Mouse (Mus musculus): ENCODE results near the gene Jaml. TPM values are rescaled to one million over a fixed set of nuclear protein-coding genes. Genes with fewer than 3 reads are reported as not detected.

Jaml gene
- polyA plus RNA-seq, 1 experiment from 2014 or later, result 19.0 TPM

DNA sequence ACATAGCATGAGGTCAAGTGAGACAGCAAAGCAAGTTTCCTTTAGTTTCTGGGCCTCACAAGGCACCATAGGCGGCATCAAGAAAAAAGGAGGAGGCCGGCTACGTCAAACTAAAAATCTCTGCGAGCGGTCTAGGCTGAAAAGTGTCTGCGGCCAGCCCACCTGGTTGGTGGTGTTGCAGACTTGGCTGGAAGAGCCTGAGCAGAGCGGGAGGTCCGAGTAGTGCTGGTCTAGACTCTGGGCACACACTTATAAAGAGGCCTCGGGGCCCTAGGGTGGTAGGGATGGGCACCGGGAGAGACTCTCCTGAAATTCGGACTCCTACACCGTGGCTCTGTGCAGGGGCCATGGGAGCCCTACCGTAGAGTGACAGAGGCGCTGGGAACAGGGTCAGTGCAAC is 36.7 kb downstream of the Jaml start:
- Histone ChIP-seq H3K27me3 (ENCODE audit: control insufficient read depth, insufficient read depth, low read length) (no peaks in the 10 kb centered on the region; the same call in 1 of the 2 replicates), H3K27ac (ENCODE audit: low read length) (no peak overlapping the region), H3K36me3 (ENCODE audit: control insufficient read depth, insufficient read depth, low read length) (no peaks in the 10 kb centered on the region), H3K4me1 (ENCODE audit: control insufficient read depth, insufficient read depth, low read length) (peaks cover 12% of the 10 kb centered on the region), H3K4me2 (ENCODE audit: low read depth, low read length) (peak overlapping the region; percentile 62), H3K4me3 (replicated peaks; ENCODE audit: low read length) (peak overlapping the region; percentile 48), H3K9me3 (replicated peaks; ENCODE audit: control insufficient read depth, low read length) (no peaks in the 10 kb centered on the region), H3K9ac (ENCODE audit: low read length) (peak overlapping the region; percentile 67)
- WGBS, result 3% methylated on average over 14 of the region's 14 CpGs
- peak; percentile 66; the same call in 1 of the 2 replicates for ATAC-seq (ENCODE audit: insufficient read depth, low FRiP score)

DNA sequence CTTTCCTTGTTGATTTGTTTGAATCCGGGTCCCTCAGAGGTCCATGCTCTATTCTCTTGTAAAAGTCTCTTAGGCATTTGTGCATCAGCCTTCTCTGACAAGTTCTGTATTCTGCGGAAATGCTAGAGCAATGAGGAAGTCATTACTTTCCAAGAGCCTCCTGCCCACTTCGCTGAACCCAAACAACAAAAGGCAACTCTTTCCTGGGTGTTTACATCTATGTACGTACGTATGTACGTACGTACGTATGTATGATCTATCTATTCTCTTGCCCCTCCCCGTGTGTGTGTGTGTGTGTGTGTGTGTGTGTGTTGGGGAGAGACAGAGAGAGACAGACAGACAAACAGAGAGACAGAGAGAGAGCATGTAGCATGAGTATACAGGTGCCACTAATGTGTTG is 37.8 kb downstream of the Jaml start:
- H3K27me3 ChIP-seq (ENCODE audit: control insufficient read depth, insufficient read depth, low read length), result no peaks in the 10 kb centered on the region; the same call in 1 of the 2 replicates
- H3K36me3 ChIP-seq (ENCODE audit: control insufficient read depth, insufficient read depth, low read length), result no peaks in the 10 kb centered on the region
- H3K4me1 ChIP-seq (ENCODE audit: control insufficient read depth, insufficient read depth, low read length), result peaks cover 12% of the 10 kb centered on the region
- no peak for ATAC-seq (ENCODE audit: insufficient read depth, low FRiP score)
- H3K9me3 ChIP-seq (replicated peaks; ENCODE audit: control insufficient read depth, low read length), result no peaks in the 10 kb centered on the region
- 48% methylated on average over 9 of the region's 9 CpGs for WGBS
- H3K9ac ChIP-seq (ENCODE audit: low read length), result no peak overlapping the region
- H3K27ac ChIP-seq (ENCODE audit: low read length), result no peak overlapping the region
- no peak overlapping the region for H3K4me2 ChIP-seq (ENCODE audit: low read depth, low read length)
- H3K4me3 ChIP-seq (replicated peaks; ENCODE audit: low read length), result no peak overlapping the region

DNA sequence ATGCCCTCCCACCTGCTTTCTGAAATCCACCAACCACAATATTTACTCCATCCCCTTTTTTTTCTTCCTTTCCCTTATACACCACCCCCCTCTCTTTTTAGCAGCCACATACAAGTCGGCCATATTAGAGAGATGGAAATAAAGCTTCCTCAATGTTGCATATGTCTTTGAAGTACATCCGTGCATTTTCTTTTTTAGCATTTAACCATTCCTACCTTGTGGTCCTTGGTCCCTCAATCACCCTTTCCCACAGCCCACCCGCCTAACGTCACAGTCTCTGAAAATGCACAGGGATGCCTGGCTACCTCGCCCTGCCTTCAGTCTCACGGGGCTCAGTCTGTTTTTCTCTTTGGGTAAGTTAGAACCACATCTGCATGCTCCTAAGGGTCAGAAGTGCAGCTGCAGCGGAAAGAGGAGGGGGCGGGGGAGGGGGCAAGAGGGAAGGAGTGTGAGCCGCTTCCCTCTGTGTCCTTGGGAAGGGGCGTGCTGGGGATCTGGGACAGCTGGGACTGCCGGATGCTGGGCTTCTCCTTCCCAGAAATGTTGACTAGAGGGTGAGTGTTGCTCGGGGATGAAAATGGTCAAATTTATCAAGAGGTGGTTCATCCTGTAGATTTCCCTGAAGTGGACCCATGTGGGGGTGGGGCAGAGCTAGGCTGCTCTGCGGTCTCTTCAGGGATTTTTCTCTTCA is 38.9 kb downstream of the Jaml start, which contains the start of gene Scn2b:
TSS of gene Scn2b (plus strand) at position 42 of the 691 bp plus-strand sequence.
- Histone ChIP-seq H3K4me2 (ENCODE audit: low read depth, low read length) (peak within 1 kb of the TSS; percentile 61), H3K27me3 (ENCODE audit: control insufficient read depth, insufficient read depth, low read length) (no peaks in the 10 kb centered on the region; the same call in 1 of the 2 replicates), H3K27ac (ENCODE audit: low read length) (peak within 1 kb of the TSS; percentile 58), H3K4me1 (ENCODE audit: control insufficient read depth, insufficient read depth, low read length) (peaks cover 15% of the 10 kb centered on the region), H3K9ac (ENCODE audit: low read length) (peak within 1 kb of the TSS; percentile 75), H3K36me3 (ENCODE audit: control insufficient read depth, insufficient read depth, low read length) (no peaks in the 10 kb centered on the region), H3K4me3 (replicated peaks; ENCODE audit: low read length) (peak within 1 kb of the TSS; percentile 60), H3K9me3 (replicated peaks; ENCODE audit: control insufficient read depth, low read length) (no peaks in the 10 kb centered on the region)
- no peak for ATAC-seq (ENCODE audit: insufficient read depth, low FRiP score)
- WGBS, result 2% methylated on average over 13 of the region's 13 CpGs

DNA sequence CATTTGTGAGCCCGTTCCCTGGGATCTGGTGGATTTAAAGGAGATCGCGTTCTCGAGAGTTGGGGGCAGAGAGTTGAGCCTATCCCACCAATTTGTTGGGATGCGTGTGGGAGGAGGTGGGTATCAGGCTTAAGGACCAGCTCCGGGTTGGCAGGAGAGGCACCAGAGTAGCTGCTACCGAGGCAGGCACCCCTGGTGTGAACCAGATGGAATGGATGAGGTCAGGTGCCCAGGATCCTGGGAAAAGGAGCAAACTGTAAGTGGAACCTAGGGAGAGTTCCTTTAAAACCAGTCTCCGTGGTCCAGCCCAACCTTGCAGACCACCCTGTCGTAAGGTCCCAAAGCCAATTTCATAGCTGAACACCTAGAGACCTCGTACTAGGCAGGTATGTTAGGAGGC is 39.6 kb downstream of the Jaml start:
- Histone ChIP-seq H3K9ac (ENCODE audit: low read length) (peak overlapping the region; percentile 75), H3K4me3 (replicated peaks; ENCODE audit: low read length) (peak overlapping the region; percentile 60), H3K27me3 (ENCODE audit: control insufficient read depth, insufficient read depth, low read length) (no peaks in the 10 kb centered on the region; the same call in 1 of the 2 replicates), H3K27ac (ENCODE audit: low read length) (no peak overlapping the region), H3K4me2 (ENCODE audit: low read depth, low read length) (peak overlapping the region; percentile 61), H3K9me3 (replicated peaks; ENCODE audit: control insufficient read depth, low read length) (no peaks in the 10 kb centered on the region), H3K4me1 (ENCODE audit: control insufficient read depth, insufficient read depth, low read length) (peaks cover 15% of the 10 kb centered on the region), H3K36me3 (ENCODE audit: control insufficient read depth, insufficient read depth, low read length) (no peaks in the 10 kb centered on the region)
- no peak for ATAC-seq (ENCODE audit: insufficient read depth, low FRiP score)
- 21% methylated on average over 10 of the region's 10 CpGs for WGBS

DNA sequence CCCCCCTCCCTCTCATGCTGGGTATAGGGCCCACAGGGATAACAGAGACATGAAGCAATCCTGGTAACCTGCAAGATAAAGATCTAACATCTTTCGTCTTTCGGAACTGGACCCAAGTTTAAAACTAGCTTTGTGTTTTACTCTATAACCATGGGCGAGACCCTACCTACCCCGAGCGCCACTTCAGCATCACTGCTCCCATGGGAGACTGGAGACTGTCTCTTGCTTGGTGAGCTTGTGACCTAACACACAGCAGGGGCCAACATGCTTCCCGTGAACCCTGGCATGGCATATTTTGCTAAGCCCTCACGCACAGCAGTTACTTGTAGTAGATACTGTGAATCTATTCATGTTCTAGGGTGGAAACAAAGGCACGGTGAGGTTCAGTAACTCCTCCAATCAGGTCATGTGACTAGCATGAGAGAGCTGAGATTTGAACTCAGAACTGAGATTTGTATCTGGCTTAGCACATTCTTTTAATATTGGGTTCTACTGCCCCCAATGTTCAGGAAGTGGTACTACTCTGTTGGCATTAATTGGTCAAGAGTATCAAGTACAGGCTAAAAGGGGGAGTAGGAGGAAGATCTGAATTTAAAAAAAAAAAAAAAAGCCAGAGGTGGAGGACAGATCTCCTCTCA is 40.5 kb downstream of the Jaml start:
- no peaks in the 10 kb centered on the region for H3K36me3 ChIP-seq (ENCODE audit: control insufficient read depth, insufficient read depth, low read length)
- H3K27me3 ChIP-seq (ENCODE audit: control insufficient read depth, insufficient read depth, low read length), result no peaks in the 10 kb centered on the region; the same call in 1 of the 2 replicates
- no peaks in the 10 kb centered on the region for H3K9me3 ChIP-seq (replicated peaks; ENCODE audit: control insufficient read depth, low read length)
- no peak overlapping the region for H3K4me2 ChIP-seq (ENCODE audit: low read depth, low read length)
- peaks cover 15% of the 10 kb centered on the region for H3K4me1 ChIP-seq (ENCODE audit: control insufficient read depth, insufficient read depth, low read length)
- 91% methylated on average over 8 of the region's 8 CpGs for WGBS
- H3K4me3 ChIP-seq (replicated peaks; ENCODE audit: low read length), result no peak overlapping the region
- H3K27ac ChIP-seq (ENCODE audit: low read length), result no peak overlapping the region
- H3K9ac ChIP-seq (ENCODE audit: low read length), result no peak overlapping the region
- no peak for ATAC-seq (ENCODE audit: insufficient read depth, low FRiP score)

DNA sequence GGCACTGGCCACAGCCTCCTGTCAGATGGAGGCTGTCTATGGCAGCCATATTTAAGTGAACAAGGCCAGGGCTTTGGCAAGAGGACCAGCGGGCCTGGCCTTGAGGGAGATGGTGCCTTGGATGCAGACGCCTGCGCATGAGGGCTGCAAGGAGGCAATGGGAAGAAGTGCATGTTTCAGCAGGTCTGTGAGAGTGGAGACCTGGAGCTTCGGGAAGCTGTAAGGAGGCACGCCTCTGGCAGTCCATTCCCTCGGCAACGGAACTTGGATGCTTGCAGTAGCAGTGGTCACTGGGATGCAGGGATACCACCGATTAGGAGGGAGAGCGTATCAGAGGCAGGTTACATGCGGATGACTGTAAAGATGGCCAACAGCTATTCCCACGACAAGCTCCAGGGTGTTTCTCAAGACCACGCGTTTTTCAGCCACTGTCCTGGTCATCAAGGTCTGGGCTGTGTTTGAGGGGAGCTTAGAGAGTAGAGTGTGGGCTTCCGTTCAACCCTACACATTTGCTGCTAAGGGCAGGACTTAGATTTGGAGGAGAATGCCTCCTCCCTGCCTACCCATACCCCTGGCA is 41.1 kb downstream of the Jaml start:
- H3K9ac ChIP-seq (ENCODE audit: low read length), result no peak overlapping the region
- no peaks in the 10 kb centered on the region; the same call in 1 of the 2 replicates for H3K27me3 ChIP-seq (ENCODE audit: control insufficient read depth, insufficient read depth, low read length)
- 87% methylated on average over 14 of the region's 14 CpGs for WGBS
- no peak overlapping the region for H3K4me3 ChIP-seq (replicated peaks; ENCODE audit: low read length)
- H3K27ac ChIP-seq (ENCODE audit: low read length), result no peak overlapping the region
- H3K4me2 ChIP-seq (ENCODE audit: low read depth, low read length), result no peak overlapping the region
- peaks cover 15% of the 10 kb centered on the region for H3K4me1 ChIP-seq (ENCODE audit: control insufficient read depth, insufficient read depth, low read length)
- no peaks in the 10 kb centered on the region for H3K9me3 ChIP-seq (replicated peaks; ENCODE audit: control insufficient read depth, low read length)
- no peaks in the 10 kb centered on the region for H3K36me3 ChIP-seq (ENCODE audit: control insufficient read depth, insufficient read depth, low read length)
- ATAC-seq (ENCODE audit: insufficient read depth, low FRiP score), result no peak

DNA sequence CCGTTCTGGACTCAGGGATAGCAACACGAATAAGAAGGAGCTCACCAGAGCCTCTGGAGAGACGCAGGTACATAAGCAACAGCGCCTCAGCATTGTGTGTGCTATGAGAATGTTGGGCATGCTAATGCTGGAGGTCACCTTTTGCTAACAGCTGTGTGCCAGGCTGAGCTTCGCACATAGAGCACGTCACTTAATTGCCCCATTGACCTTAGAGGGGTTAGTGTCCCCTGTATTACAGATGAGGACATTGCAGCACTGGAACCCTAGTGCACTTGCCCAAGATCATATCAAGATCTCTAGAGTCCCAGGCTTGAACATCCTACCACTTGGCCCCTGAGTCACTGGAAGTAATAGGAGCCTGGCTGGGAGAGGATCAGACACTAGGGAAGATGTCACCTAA is 41.6 kb downstream of the Jaml start:
- Histone ChIP-seq H3K9ac (ENCODE audit: low read length) (no peak overlapping the region), H3K4me3 (replicated peaks; ENCODE audit: low read length) (no peak overlapping the region), H3K9me3 (replicated peaks; ENCODE audit: control insufficient read depth, low read length) (no peaks in the 10 kb centered on the region), H3K4me2 (ENCODE audit: low read depth, low read length) (no peak overlapping the region), H3K4me1 (ENCODE audit: control insufficient read depth, insufficient read depth, low read length) (peaks cover 15% of the 10 kb centered on the region), H3K36me3 (ENCODE audit: control insufficient read depth, insufficient read depth, low read length) (no peaks in the 10 kb centered on the region), H3K27ac (ENCODE audit: low read length) (no peak overlapping the region), H3K27me3 (ENCODE audit: control insufficient read depth, insufficient read depth, low read length) (no peaks in the 10 kb centered on the region; the same call in 1 of the 2 replicates)
- WGBS, result 84% methylated on average over 6 of the region's 6 CpGs
- ATAC-seq (ENCODE audit: insufficient read depth, low FRiP score), result no peak

DNA sequence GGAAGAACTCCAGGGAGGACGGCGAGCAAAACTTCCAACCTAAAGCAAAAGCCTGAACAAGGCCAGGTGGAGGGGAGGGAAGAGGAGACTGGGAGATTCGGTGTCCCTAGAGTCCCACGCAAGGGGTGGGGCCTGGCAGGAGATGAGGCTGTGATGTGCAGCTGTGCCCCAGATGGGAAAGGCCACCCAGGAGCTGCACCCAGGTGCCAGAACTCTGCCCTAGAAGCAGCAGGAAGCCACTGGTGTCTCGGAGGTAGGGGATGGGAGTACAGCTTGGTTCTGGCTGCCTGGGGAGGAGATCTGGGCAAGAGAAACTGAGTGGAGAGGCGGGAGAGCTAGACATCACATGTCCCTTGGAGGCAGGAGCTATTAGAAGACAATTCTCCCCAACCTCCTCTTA is 42.0 kb downstream of the Jaml start:
- H3K9ac ChIP-seq (ENCODE audit: low read length), result no peak overlapping the region
- H3K27ac ChIP-seq (ENCODE audit: low read length), result no peak overlapping the region
- WGBS, result 61% methylated on average over 6 of the region's 6 CpGs
- no peaks in the 10 kb centered on the region for H3K9me3 ChIP-seq (replicated peaks; ENCODE audit: control insufficient read depth, low read length)
- no peaks in the 10 kb centered on the region for H3K36me3 ChIP-seq (ENCODE audit: control insufficient read depth, insufficient read depth, low read length)
- no peaks in the 10 kb centered on the region; the same call in 1 of the 2 replicates for H3K27me3 ChIP-seq (ENCODE audit: control insufficient read depth, insufficient read depth, low read length)
- no peak for ATAC-seq (ENCODE audit: insufficient read depth, low FRiP score)
- no peak overlapping the region for H3K4me3 ChIP-seq (replicated peaks; ENCODE audit: low read length)
- H3K4me1 ChIP-seq (ENCODE audit: control insufficient read depth, insufficient read depth, low read length), result peaks cover 12% of the 10 kb centered on the region
- H3K4me2 ChIP-seq (ENCODE audit: low read depth, low read length), result no peak overlapping the region

DNA sequence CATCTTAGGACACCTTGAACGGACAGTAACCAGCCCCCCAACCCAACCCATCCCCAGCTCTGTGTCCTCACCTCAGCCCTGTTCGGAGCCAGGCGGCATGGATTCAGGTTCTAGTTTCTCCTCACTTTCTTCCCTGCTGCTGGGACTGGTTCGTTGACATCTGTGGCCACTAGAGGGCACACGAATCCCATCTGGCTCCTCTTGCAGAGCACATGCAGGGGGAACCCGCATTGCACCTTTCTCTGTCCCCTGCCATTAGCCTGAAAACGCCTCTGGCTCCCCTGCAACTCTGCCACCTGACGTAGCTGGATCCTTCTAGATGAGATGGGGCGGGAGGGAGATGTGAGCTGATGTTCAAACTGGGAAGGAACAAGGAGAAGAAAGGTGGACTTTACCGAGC is 42.8 kb downstream of the Jaml start:
- Histone ChIP-seq H3K4me2 (ENCODE audit: low read depth, low read length) (peak overlapping the region; percentile 49), H3K9ac (ENCODE audit: low read length) (peak overlapping the region; percentile 40; the same call in 1 of the 2 replicates), H3K4me3 (replicated peaks; ENCODE audit: low read length) (peak overlapping the region; percentile 23)

More for the DNA sequence above, 42.8 kb downstream of the Jaml start:
- Histone ChIP-seq H3K27me3 (ENCODE audit: control insufficient read depth, insufficient read depth, low read length) (no peaks in the 10 kb centered on the region), H3K9me3 (replicated peaks; ENCODE audit: control insufficient read depth, low read length) (no peaks in the 10 kb centered on the region), H3K27ac (ENCODE audit: low read length) (peak overlapping the region; percentile 57), H3K4me1 (ENCODE audit: control insufficient read depth, insufficient read depth, low read length) (peaks cover 8% of the 10 kb centered on the region), H3K36me3 (ENCODE audit: control insufficient read depth, insufficient read depth, low read length) (no peaks in the 10 kb centered on the region)
- WGBS, result 4% methylated on average over 10 of the region's 10 CpGs
- ATAC-seq (ENCODE audit: insufficient read depth, low FRiP score), result peak; percentile 53; the same call in 1 of the 2 replicates
